Mouse (Mus musculus): Measurements from ENCODE around the gene Pim1. TPM values are rescaled to one million over a fixed set of nuclear protein-coding genes. Genes with fewer than 3 reads are reported as not detected.
"Not testable (repeated sequence)": the region's sequence is repeated elsewhere in the genome, so short reads cannot be mapped to it uniquely, and the experiment has no call there.

Pim1 gene
- polyA plus RNA-seq, 1 experiment from 2014 or later, result 32.8 TPM

- Histone ChIP-seq H3K4me3 (ENCODE audit: low read depth, low read length) (no peak overlapping the region), H3K4me2 (replicated peaks; ENCODE audit: low read depth) (no peak overlapping the region), H3K4me1 (replicated peaks; ENCODE audit: control insufficient read depth, insufficient read depth) (peaks cover 4% of the 10 kb centered on the region; the same call in 1 of the 2 replicates), H3K9me3 (ENCODE audit: control insufficient read depth, low read length) (no peaks in the 10 kb centered on the region), H3K27ac (replicated peaks) (no peak overlapping the region), H3K9ac (ENCODE audit: low read length) (no peak overlapping the region), H3K27me3 (ENCODE audit: control insufficient read depth, insufficient read depth, low read length) (no peaks in the 10 kb centered on the region), H3K36me3 (ENCODE audit: control insufficient read depth, insufficient read depth, low read length) (no peaks in the 10 kb centered on the region)
- TF ChIP-seq CTCF (IDR thresholded peaks at IDR 0.05; ENCODE audit: low read depth), result no peak
- no peak for TF ChIP-seq EP300 (optimal IDR thresholded peaks at IDR 0.05)
- DNase-seq (ENCODE audit: low spot score) (no peak), ATAC-seq (ENCODE audit: low FRiP score, low TSS enrichment) (no peak)
- 32% methylated on average over 3 of the region's 3 CpGs for WGBS
Observed at GRCm38 (mm10) chr17:29447323-29447722, 43.2 kb upstream of the Pim1 start.

GRCm38 (mm10) chr17:29448055-29448454 lies 42.5 kb upstream of the Pim1 start:
- H3K27ac ChIP-seq (replicated peaks), result no peak overlapping the region; the same call in 1 of the 2 replicates
- WGBS, result 51% methylated on average over 8 of the region's 8 CpGs

GRCm38 (mm10) chr17:29448561-29448960 lies 42.0 kb upstream of the Pim1 start:
- H3K4me3 ChIP-seq (ENCODE audit: low read depth, low read length), result no peak overlapping the region
- no peak for DNase-seq (ENCODE audit: low spot score)
- peaks cover 4% of the 10 kb centered on the region; the same call in 1 of the 2 replicates for H3K4me1 ChIP-seq (replicated peaks; ENCODE audit: control insufficient read depth, insufficient read depth)
- no peaks in the 10 kb centered on the region for H3K36me3 ChIP-seq (ENCODE audit: control insufficient read depth, insufficient read depth, low read length)
- WGBS, result 52% methylated on average over 2 of the region's 2 CpGs
- H3K9ac ChIP-seq (ENCODE audit: low read length), result no peak overlapping the region
- H3K4me2 ChIP-seq (replicated peaks; ENCODE audit: low read depth), result no peak overlapping the region
- no peaks in the 10 kb centered on the region for H3K27me3 ChIP-seq (ENCODE audit: control insufficient read depth, insufficient read depth, low read length)
- no peak overlapping the region; the same call in 1 of the 2 replicates for H3K27ac ChIP-seq (replicated peaks)
- no peaks in the 10 kb centered on the region for H3K9me3 ChIP-seq (ENCODE audit: control insufficient read depth, low read length)
- TF ChIP-seq EP300 (optimal IDR thresholded peaks at IDR 0.05) (no peak), CTCF (IDR thresholded peaks at IDR 0.05; ENCODE audit: low read depth) (no peak)
- no peak for ATAC-seq (ENCODE audit: low FRiP score, low TSS enrichment)

More at GRCm38 (mm10) chr17:29448055-29448454, 42.5 kb upstream of the Pim1 start:
- Histone ChIP-seq H3K27me3 (ENCODE audit: control insufficient read depth, insufficient read depth, low read length) (no peaks in the 10 kb centered on the region), H3K36me3 (ENCODE audit: control insufficient read depth, insufficient read depth, low read length) (no peaks in the 10 kb centered on the region), H3K4me3 (ENCODE audit: low read depth, low read length) (no peak overlapping the region), H3K4me2 (replicated peaks; ENCODE audit: low read depth) (no peak overlapping the region), H3K9ac (ENCODE audit: low read length) (no peak overlapping the region), H3K4me1 (replicated peaks; ENCODE audit: control insufficient read depth, insufficient read depth) (peaks cover 4% of the 10 kb centered on the region; the same call in 1 of the 2 replicates), H3K9me3 (ENCODE audit: control insufficient read depth, low read length) (no peaks in the 10 kb centered on the region)
- TF ChIP-seq EP300 (optimal IDR thresholded peaks at IDR 0.05), result no peak
- TF ChIP-seq CTCF (IDR thresholded peaks at IDR 0.05; ENCODE audit: low read depth), result no peak
- ATAC-seq (ENCODE audit: low FRiP score, low TSS enrichment) (no peak), DNase-seq (ENCODE audit: low spot score) (no peak)

- H3K36me3 ChIP-seq (ENCODE audit: control insufficient read depth, insufficient read depth, low read length), result no peaks in the 10 kb centered on the region
- H3K4me2 ChIP-seq (replicated peaks; ENCODE audit: low read depth), result peak overlapping the region; percentile 33; the same call in 1 of the 2 replicates
- WGBS, result 12% methylated on average over 34 of the region's 34 CpGs
- H3K27me3 ChIP-seq (ENCODE audit: control insufficient read depth, insufficient read depth, low read length), result no peaks in the 10 kb centered on the region
- peak overlapping the region; percentile 65 for H3K27ac ChIP-seq (replicated peaks)
- ATAC-seq (ENCODE audit: low FRiP score, low TSS enrichment) (peak; percentile 67), DNase-seq (ENCODE audit: low spot score) (peak; percentile 69)
- H3K9ac ChIP-seq (ENCODE audit: low read length), result peak overlapping the region; percentile 48
- TF ChIP-seq EP300 (optimal IDR thresholded peaks at IDR 0.05) (no peak), CTCF (IDR thresholded peaks at IDR 0.05; ENCODE audit: low read depth) (peak; percentile 49)
- H3K4me1 ChIP-seq (replicated peaks; ENCODE audit: control insufficient read depth, insufficient read depth), result no peaks in the 10 kb centered on the region
- no peak overlapping the region for H3K4me3 ChIP-seq (ENCODE audit: low read depth, low read length)
- no peaks in the 10 kb centered on the region for H3K9me3 ChIP-seq (ENCODE audit: control insufficient read depth, low read length)
Observed at GRCm38 (mm10) chr17:29450899-29451840, 39.4 kb upstream of the Pim1 start.

GRCm38 (mm10) chr17:29451841-29452210 lies 38.7 kb upstream of the Pim1 start:
- no peak for TF ChIP-seq EP300 (optimal IDR thresholded peaks at IDR 0.05)
- no peak for TF ChIP-seq CTCF (IDR thresholded peaks at IDR 0.05; ENCODE audit: low read depth)
- H3K9me3 ChIP-seq (ENCODE audit: control insufficient read depth, low read length), result no peaks in the 10 kb centered on the region
- 44% methylated on average over 8 of the region's 8 CpGs for WGBS
- DNase-seq (ENCODE audit: low spot score), result no peak
- no peak overlapping the region for H3K9ac ChIP-seq (ENCODE audit: low read length)
- H3K4me3 ChIP-seq (ENCODE audit: low read depth, low read length), result no peak overlapping the region
- no peaks in the 10 kb centered on the region for H3K4me1 ChIP-seq (replicated peaks; ENCODE audit: control insufficient read depth, insufficient read depth)
- no peak overlapping the region for H3K27ac ChIP-seq (replicated peaks)
- H3K27me3 ChIP-seq (ENCODE audit: control insufficient read depth, insufficient read depth, low read length), result no peaks in the 10 kb centered on the region
- H3K36me3 ChIP-seq (ENCODE audit: control insufficient read depth, insufficient read depth, low read length), result no peaks in the 10 kb centered on the region
- no peak overlapping the region for H3K4me2 ChIP-seq (replicated peaks; ENCODE audit: low read depth)
- no peak for ATAC-seq (ENCODE audit: low FRiP score, low TSS enrichment)

- peak; percentile 50; the same call in 1 of the 2 replicates for TF ChIP-seq CTCF (IDR thresholded peaks at IDR 0.05; ENCODE audit: low read depth)
- ATAC-seq (ENCODE audit: low FRiP score, low TSS enrichment); H3K9ac ChIP-seq (ENCODE audit: low read length); DNase-seq (ENCODE audit: low spot score); H3K4me2 ChIP-seq (replicated peaks; ENCODE audit: low read depth); H3K4me1 ChIP-seq (replicated peaks; ENCODE audit: control insufficient read depth, insufficient read depth); H3K36me3 ChIP-seq (ENCODE audit: control insufficient read depth, insufficient read depth, low read length); H3K27ac ChIP-seq (replicated peaks); H3K27me3 ChIP-seq (ENCODE audit: control insufficient read depth, insufficient read depth, low read length); H3K4me3 ChIP-seq (ENCODE audit: low read depth, low read length); H3K9me3 ChIP-seq (ENCODE audit: control insufficient read depth, low read length): not testable (repeated sequence)
- WGBS, result 100% methylated on average over 2 of the region's 3 CpGs
Observed at GRCm38 (mm10) chr17:29454119-29454518, 36.4 kb upstream of the Pim1 start.
